Mouse (Mus musculus) midbrain, embryonic 16.5 days (tissue): Measurements from ENCODE around the gene Hist2h3c1. TPM values are rescaled to one million over a fixed set of nuclear protein-coding genes. Genes with fewer than 3 reads are reported as not detected.
"Not testable (repeated sequence)": the region's sequence is repeated elsewhere in the genome, so short reads cannot be mapped to it uniquely, and the experiment has no call there.

ENCODE experiments used
- ATAC-seq: fragments of 200-750 bp; cut with Nextera tagmentation; 2 replicates; pipeline ENCODE4 v1.8.0; 2017; ENCODE audit warnings: moderate TSS enrichment
- H3K27ac ChIP-seq: fragments of 300-500 bp; sonication (generic); 2 replicates; pipeline ENCODE4 v1.5.1; 2014; ENCODE audit warnings: mild to moderate bottlenecking, low read length, mixed read lengths
- H3K27me3 ChIP-seq: fragments of 300-500 bp; sonication (generic); 2 replicates; pipeline ENCODE4 v1.6.1; 2014; ENCODE audit warnings: low read depth, low read length, mixed read lengths; ENCODE audit not compliant: control insufficient read depth, insufficient read depth
- H3K36me3 ChIP-seq: fragments of 300-500 bp; sonication (generic); 2 replicates; pipeline ENCODE4 v1.6.1; 2014; ENCODE audit warnings: mild to moderate bottlenecking, low read length, moderate library complexity, mixed read lengths; ENCODE audit not compliant: control insufficient read depth, insufficient read depth
- H3K4me1 ChIP-seq: fragments of 300-500 bp; sonication (generic); 2 replicates; pipeline ENCODE4 v1.6.1; 2014; ENCODE audit warnings: mild to moderate bottlenecking, low read length, mixed read lengths; ENCODE audit not compliant: control insufficient read depth, insufficient read depth
- H3K4me2 ChIP-seq: fragments of 300-500 bp; sonication (generic); 2 replicates; pipeline ENCODE4 v1.6.1; 2014; ENCODE audit warnings: mild to moderate bottlenecking, low read length, mixed read lengths
- H3K4me3 ChIP-seq: fragments of 300-500 bp; sonication (generic); 2 replicates; pipeline ENCODE4 v1.5.1; 2014; ENCODE audit warnings: low read depth, mild to moderate bottlenecking, low read length, moderate library complexity, mixed read lengths
- H3K9ac ChIP-seq: fragments of 300-500 bp; sonication (generic); 2 replicates; pipeline ENCODE4 v1.6.1; 2014; ENCODE audit warnings: low read depth, low read length, mixed read lengths
- H3K9me3 ChIP-seq: fragments of 300-500 bp; sonication (generic); replicated peaks from 2 replicates; pipeline ENCODE4 v1.6.1; 2014; ENCODE audit warnings: mild to moderate bottlenecking, low read length, mixed read lengths; ENCODE audit not compliant: control insufficient read depth, poor library complexity, severe bottlenecking
- WGBS: fragments of 180-500 bp; shearing (Covaris S2); extraction: QIAGEN DNeasy Blood & Tissue Kit; methylation state at CpG from one replicate; pipeline ENCODE4 v1.1.7; 2014; 5-methylcytosine and 5-hydroxymethylcytosine counted together
- microRNA-seq: library from miRNA; unstranded; fragments of <30 nt; microRNA quantifications from one replicate; pipeline ENCODE4, GENCODE M21; 2017
- polyA plus RNA-seq: library from polyadenylated mRNA; unstranded; fragments of >200 nt; fragmentation: Nextera tagmentation; extraction: Ambion mirVana; gene quantifications from 2 replicates; pipeline ENCODE4 v1.2.1, GENCODE M21; 2015

Hist2h3c1 gene
- polyA plus RNA-seq, 1 experiment from 2014 or later: not detected

DNA sequence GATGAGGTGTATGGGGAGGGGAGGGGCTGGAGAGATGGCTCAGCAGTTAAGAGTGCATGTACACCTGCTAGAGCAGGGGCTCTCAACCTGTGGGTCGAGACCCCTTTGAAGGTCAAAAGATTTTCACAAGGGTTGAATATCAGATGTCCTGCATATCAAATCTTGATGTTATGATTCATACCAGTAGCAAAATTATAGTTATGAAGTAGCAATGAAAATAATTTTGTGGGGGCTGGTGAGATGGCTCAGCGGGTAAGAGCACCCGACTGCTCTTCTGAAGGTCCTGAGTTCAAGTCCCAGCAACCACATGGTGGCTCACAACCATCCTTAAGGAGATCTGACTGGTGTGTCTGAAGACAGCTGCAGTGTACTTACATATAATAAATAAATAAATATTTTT lies 44.2 kb downstream of the Hist2h3c1 start:
- H3K36me3 ChIP-seq, ATAC-seq, H3K27me3 ChIP-seq, H3K4me1 ChIP-seq, H3K9me3 ChIP-seq, H3K4me3 ChIP-seq, H3K27ac ChIP-seq, H3K9ac ChIP-seq, H3K4me2 ChIP-seq: not testable (repeated sequence)
- WGBS: 93% methylated on average over 3 of the region's 3 CpGs

DNA sequence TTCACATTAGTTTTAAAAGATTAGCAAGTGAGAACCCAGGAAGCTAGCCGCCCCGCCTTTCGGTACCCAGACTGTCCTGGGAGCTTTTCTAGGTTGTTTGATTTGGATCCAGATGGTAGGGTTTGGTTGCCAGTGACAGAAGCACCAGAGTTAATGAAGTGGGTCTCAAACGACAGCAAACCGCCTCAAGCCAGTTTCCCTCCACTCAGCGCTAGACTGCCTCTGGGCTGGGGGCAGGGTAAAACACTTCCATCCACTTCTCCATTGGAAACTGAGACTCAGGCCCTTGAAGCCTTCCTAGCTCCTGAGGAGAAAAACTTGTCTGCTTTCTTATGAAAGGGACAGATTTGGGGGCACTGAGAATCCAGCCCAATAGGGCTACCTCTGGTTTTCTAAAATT lies 46.2 kb downstream of the Hist2h3c1 start:
- WGBS: 73% methylated on average over 6 of the region's 6 CpGs
- H3K4me3 ChIP-seq: no peak overlapping the region
- H3K4me2 ChIP-seq: no peak overlapping the region
- no peak for ATAC-seq
- no peak overlapping the region for H3K9ac ChIP-seq
- no peaks in the 10 kb centered on the region for H3K36me3 ChIP-seq
- H3K27ac ChIP-seq: no peak overlapping the region
- no peaks in the 10 kb centered on the region for H3K4me1 ChIP-seq
- H3K27me3 ChIP-seq: no peaks in the 10 kb centered on the region
- H3K9me3 ChIP-seq: no peaks in the 10 kb centered on the region

GRCm38 (mm10) chr3:96293368-96293767 lies 46.9 kb downstream of the Hist2h3c1 start:
- no peaks in the 10 kb centered on the region for H3K9me3 ChIP-seq
- ATAC-seq: no peak
- no peaks in the 10 kb centered on the region for H3K27me3 ChIP-seq
- H3K9ac ChIP-seq: no peak overlapping the region
- 61% methylated on average over 5 of the region's 5 CpGs for WGBS
- H3K36me3 ChIP-seq: no peaks in the 10 kb centered on the region
- H3K4me1 ChIP-seq: no peaks in the 10 kb centered on the region
- H3K27ac ChIP-seq: no peak overlapping the region
- H3K4me2 ChIP-seq: no peak overlapping the region
- no peak overlapping the region for H3K4me3 ChIP-seq

- no peak within 1 kb of the TSS for H3K9ac ChIP-seq
Observed at GRCm38 (mm10) chr3:96293787-96294186, 47.3 kb downstream of the Hist2h3c1 start, which contains the start of gene Fcgr1. Gene Fcgr1, minus strand, starts transcription at chr3:96293969.

More at GRCm38 (mm10) chr3:96293787-96294186, 47.3 kb downstream of the Hist2h3c1 start, which contains the start of gene Fcgr1:
- no peaks in the 10 kb centered on the region for H3K27me3 ChIP-seq
- H3K36me3 ChIP-seq: no peaks in the 10 kb centered on the region
- H3K4me2 ChIP-seq: no peak within 1 kb of the TSS
- H3K9me3 ChIP-seq: no peaks in the 10 kb centered on the region
- 85% methylated on average over 4 of the region's 4 CpGs for WGBS
- ATAC-seq: no peak
- no peak within 1 kb of the TSS for H3K4me3 ChIP-seq
- no peaks in the 10 kb centered on the region for H3K4me1 ChIP-seq
- H3K27ac ChIP-seq: no peak within 1 kb of the TSS

Small RNA genes lying within 50 kb of the gene (microRNA-seq; reads per million reads assigned to microRNA genes)
- gene Gm44492: not detected
- not detected for gene Gm47311
- gene Gm47313: not detected

Other genes starting within 250 kb of the Hist2h3c1 start
- gene Vps45, start 188.2 kb upstream of the Hist2h3c1 start, polyA plus RNA-seq: 62.0 and 64.7 TPM in 2 replicates
- 7.0 and 8.4 TPM in 2 replicates for gene Otud7b, start 142.2 kb upstream of the Hist2h3c1 start, polyA plus RNA-seq
- gene Mtmr11, start 84.7 kb upstream of the Hist2h3c1 start, polyA plus RNA-seq: 7.8 and 15.1 TPM in 2 replicates
- gene Sf3b4, start 74.4 kb upstream of the Hist2h3c1 start, polyA plus RNA-seq: 134 and 136 TPM in 2 replicates
- 123 and 137 TPM in 2 replicates for gene Sv2a, start 65.5 kb upstream of the Hist2h3c1 start, polyA plus RNA-seq
- 51.3 and 52.2 TPM in 2 replicates for gene Bola1, start 27.0 kb upstream of the Hist2h3c1 start, polyA plus RNA-seq
- gene Hist2h2ab, start 26.8 kb upstream of the Hist2h3c1 start, polyA plus RNA-seq: not detected in 2 replicates
- gene Hist2h2ac, start 25.8 kb upstream of the Hist2h3c1 start, polyA plus RNA-seq: 0.66 and 0.99 TPM in 2 replicates
- 4.4 and 4.7 TPM in 2 replicates for gene Hist2h2be, start 25.6 kb upstream of the Hist2h3c1 start, polyA plus RNA-seq
- 1.3 TPM in 2 replicates for gene Hist2h3c2, start 7.6 kb upstream of the Hist2h3c1 start, polyA plus RNA-seq
- gene Hist2h2aa2, start 6.4 kb upstream of the Hist2h3c1 start, polyA plus RNA-seq: 38.1 and 48.4 TPM in 2 replicates
- gene Hist2h2aa1, start 1.2 kb upstream of the Hist2h3c1 start, polyA plus RNA-seq: 7.4 and 13.2 TPM in 2 replicates
- gene Hist2h4, start 16.6 kb downstream of the Hist2h3c1 start, polyA plus RNA-seq: 3.3 and 3.8 TPM in 2 replicates
- 5.9 and 7.6 TPM in 2 replicates for gene Hist2h3b, start 22.0 kb downstream of the Hist2h3c1 start, polyA plus RNA-seq
- gene Hist2h2bb, start 23.1 kb downstream of the Hist2h3c1 start, polyA plus RNA-seq: 1.1 TPM in 1 of 2 replicates, not detected in the other
- gene Fcgr1, start 47.3 kb downstream of the Hist2h3c1 start, polyA plus RNA-seq: 0.89 and 1.5 TPM in 2 replicates
- gene BC107364, start 205.6 kb downstream of the Hist2h3c1 start, polyA plus RNA-seq: not detected in 2 replicates